In genomic region chr11:72792033-72792432, GRCm38 (mm10) we compare ENCODE assay signal across 24 mouse cellular contexts. TPM values are rescaled to one million over a fixed set of nuclear protein-coding genes. Genes with fewer than 3 reads are reported as not detected.
A peak's percentile ranks its signal among the peaks of the same experiment; 100 is the strongest.
DNase-seq lines count a peak whose midpoint lies in the region; ATAC-seq and TF ChIP-seq lines count a peak whose summit lies in the region.
"Had no signal": no experiment of that assay in that cellular context is flagged by ENCODE, and none has a peak within 500 bp of the region (broad histone marks: within the 10 kb centered on the region; RNA-seq: fewer than 3 reads in every experiment).

No protein-coding gene starts in this region.

- no peak overlapping the region for H3K27ac ChIP-seq in forebrain, postnatal 0 days (ENCODE audit: low read depth, low read length)
- H3K27ac ChIP-seq in hindbrain, embryonic 11.5 days (ENCODE audit: low read depth, low read length), result no peak overlapping the region
- H3K27ac ChIP-seq: heart, embryonic 15.5 days; hindbrain, embryonic 10.5 days; hindbrain, embryonic 14.5 days; hindbrain, postnatal 0 days had no signal

- H3K27me3 ChIP-seq in forebrain, postnatal 0 days (ENCODE audit: insufficient read depth, low read length), result no peaks in the 10 kb centered on the region
- no peaks in the 10 kb centered on the region for H3K27me3 ChIP-seq in hindbrain, embryonic 11.5 days (ENCODE audit: control insufficient read depth, insufficient read depth, low read length)
- H3K27me3 ChIP-seq: heart, embryonic 12.5 days; heart, embryonic 15.5 days had no signal

- no peak for TF ChIP-seq CTCF in forebrain, postnatal 0 days (IDR thresholded peaks at IDR 0.05; ENCODE audit: low read depth)

- no peaks in the 10 kb centered on the region for H3K9me3 ChIP-seq in forebrain, postnatal 0 days (ENCODE audit: low read length)
- H3K9me3 ChIP-seq in hindbrain, embryonic 11.5 days (ENCODE audit: control insufficient read depth, low read length), result no peaks in the 10 kb centered on the region
- H3K9me3 ChIP-seq: heart, embryonic 12.5 days; heart, embryonic 15.5 days; hindbrain, embryonic 10.5 days had no signal

- no peak overlapping the region for H3K4me2 ChIP-seq in forebrain, postnatal 0 days (ENCODE audit: low read depth)
- no peak overlapping the region for H3K4me2 ChIP-seq in hindbrain, embryonic 11.5 days (replicated peaks; ENCODE audit: low read depth, low read length)
- H3K4me2 ChIP-seq: heart, embryonic 12.5 days; heart, embryonic 15.5 days; hindbrain, embryonic 14.5 days had no signal

- DNase-seq in 3T3-L1 (ENCODE audit: low read depth, low spot score), result peak; percentile 88
- peak; percentile 42 for DNase-seq in Muller cell, postnatal 12 days (ENCODE audit: inconsistent ontology term)
- DNase-seq in adipocyte (ENCODE audit: low spot score), result peak; percentile 30
- DNase-seq in forebrain, postnatal 0 days, result no peak
- DNase-seq in left cerebral cortex, adult 11 months (ENCODE audit: low spot score), result no peak
- no peak for DNase-seq in hindbrain, embryonic 11.5 days (ENCODE audit: low spot score)
- DNase-seq: adrenal gland, postnatal 10 days; adrenal gland, postnatal 36 days; B cell, adult 2 months; cerebellum, adult 18-20 months; cerebellum, adult 9-10 months; cerebellum, postnatal 14 days; gastrocnemius, postnatal 25 days; heart, adult 18-20 months; heart, postnatal 10 days; heart, postnatal 36 days had no signal

- no peak for ATAC-seq in forebrain, postnatal 0 days
- no peak for ATAC-seq in hindbrain, embryonic 11.5 days (ENCODE audit: low FRiP score)
- ATAC-seq: CD4-positive, CD25-positive, alpha-beta regulatory T cell, adult 4 months; forebrain, embryonic 14.5 days; hindbrain, postnatal 0 days; intestine, postnatal 0 days had no signal

- no peak overlapping the region for H3K4me3 ChIP-seq in forebrain, postnatal 0 days (ENCODE audit: low read depth, low read length)
- H3K4me3 ChIP-seq in hindbrain, embryonic 11.5 days (ENCODE audit: low read depth, low read length), result no peak overlapping the region
- H3K4me3 ChIP-seq: heart, embryonic 12.5 days; heart, embryonic 15.5 days; hindbrain, embryonic 10.5 days had no signal

- H3K9ac ChIP-seq in forebrain, postnatal 0 days, result no peak overlapping the region
- H3K9ac ChIP-seq in hindbrain, embryonic 11.5 days (ENCODE audit: low read depth, low read length), result no peak overlapping the region
- H3K9ac ChIP-seq: heart, embryonic 12.5 days; heart, embryonic 15.5 days; hindbrain, embryonic 14.5 days had no signal

- H3K36me3 ChIP-seq in forebrain, postnatal 0 days (ENCODE audit: insufficient read depth), result no peaks in the 10 kb centered on the region
- no peaks in the 10 kb centered on the region for H3K36me3 ChIP-seq in hindbrain, embryonic 11.5 days (ENCODE audit: control insufficient read depth, insufficient read depth, low read length)
- H3K36me3 ChIP-seq: heart, embryonic 15.5 days; hindbrain, embryonic 10.5 days had no signal

- 0 out of 2 replicates have a peak, but pooled peaks cover under 1% of the 10 kb centered on the region for H3K4me1 ChIP-seq in forebrain, postnatal 0 days (ENCODE audit: insufficient read depth)
- H3K4me1 ChIP-seq in hindbrain, embryonic 11.5 days (replicated peaks; ENCODE audit: control insufficient read depth, insufficient read depth, low read length), result 0 out of 2 replicates have a peak, but pooled peaks cover 2% of the 10 kb centered on the region

RNA-seq across cellular contexts. Expression of gene Cyb5d2, which starts 3.9 kb away (rescaled TPM):
- 6.8 and 7.8 TPM in 2 replicates for total RNA-seq in forebrain, postnatal 0 days (2014; rRNA removed)
- polyA plus RNA-seq in forebrain, postnatal 0 days (2015; fragmentation: Nextera tagmentation; extraction: Ambion mirVana), result 6.1 and 8.4 TPM in 2 replicates
- polyA plus RNA-seq in hindbrain, embryonic 11.5 days (2014; fragmentation: Nextera tagmentation; extraction: Ambion mirVana), result 3.4 and 4.5 TPM in 2 replicates

RNA-seq across cellular contexts. Expression of gene Zzef1, which starts 4.0 kb away (rescaled TPM):
- 31.5 and 37.6 TPM in 2 replicates for total RNA-seq in forebrain, postnatal 0 days (2014; rRNA removed)
- 4.1 and 7.6 TPM in 2 replicates for polyA plus RNA-seq in forebrain, postnatal 0 days (2015; fragmentation: Nextera tagmentation; extraction: Ambion mirVana)
- 8.0 and 14.0 TPM in 2 replicates for polyA plus RNA-seq in hindbrain, embryonic 11.5 days (2014; fragmentation: Nextera tagmentation; extraction: Ambion mirVana)

Comparison
In these comparisons a context has a peak if more than half of its experiments do, and no peak if none do; other contexts are left out.
1. DNase-seq: peak in 3T3-L1 (single experiment), Muller cell, postnatal 12 days (single experiment) and adipocyte (single experiment); none in forebrain, postnatal 0 days (single experiment), left cerebral cortex, adult 11 months (single experiment) and hindbrain, embryonic 11.5 days (single experiment).